Mouse (Mus musculus): ENCODE data around the gene Zkscan17. TPM values are rescaled to one million over a fixed set of nuclear protein-coding genes. Genes with fewer than 3 reads are reported as not detected.

The Zkscan17 gene
- polyA plus RNA-seq, 1 experiment = 52.5 TPM

- no peak overlapping the region for H3K4me3 ChIP-seq (ENCODE audit: low read depth, low read length)
- H3K9ac ChIP-seq (ENCODE audit: low read depth, poor library complexity, severe bottlenecking) = no peak overlapping the region
- no peaks in the 10 kb centered on the region for H3K27me3 ChIP-seq (ENCODE audit: control insufficient read depth, insufficient read depth, low read length, poor library complexity, severe bottlenecking)
- H3K9me3 ChIP-seq (replicated peaks; ENCODE audit: control insufficient read depth, insufficient read depth, low read length, poor library complexity, severe bottlenecking) = peaks cover 5% of the 10 kb centered on the region
- peaks cover 1% of the 10 kb centered on the region for H3K4me1 ChIP-seq (ENCODE audit: control insufficient read depth, insufficient read depth, low read length)
- no peak for TF ChIP-seq EP300 (IDR thresholded peaks at IDR 0.05; ENCODE audit: insufficient read depth, low read depth, low read length)
- no peak for TF ChIP-seq POLR2A (IDR thresholded peaks at IDR 0.05; ENCODE audit: insufficient read depth, low read length)
- TF ChIP-seq CTCF (IDR thresholded peaks at IDR 0.05; ENCODE audit: low read depth, low read length) = no peak
- no peaks in the 10 kb centered on the region for H3K36me3 ChIP-seq (ENCODE audit: control insufficient read depth, insufficient read depth, low read length, poor library complexity, severe bottlenecking)
- H3K27ac ChIP-seq (ENCODE audit: insufficient read depth, low read length) = no peak overlapping the region
Measured at GRCm38 (mm10) chr11:59560906-59561305, 34.4 kb upstream of the Zkscan17 start.

GRCm38 (mm10) chr11:59554535-59554934 is 28.0 kb upstream of the Zkscan17 start:
- no peaks in the 10 kb centered on the region for H3K9me3 ChIP-seq (replicated peaks; ENCODE audit: control insufficient read depth, insufficient read depth, low read length, poor library complexity, severe bottlenecking)
- no peaks in the 10 kb centered on the region for H3K36me3 ChIP-seq (ENCODE audit: control insufficient read depth, insufficient read depth, low read length, poor library complexity, severe bottlenecking)
- TF ChIP-seq EP300 (IDR thresholded peaks at IDR 0.05; ENCODE audit: insufficient read depth, low read depth, low read length) (no peak), POLR2A (IDR thresholded peaks at IDR 0.05; ENCODE audit: insufficient read depth, low read length) (no peak), CTCF (IDR thresholded peaks at IDR 0.05; ENCODE audit: low read depth, low read length) (no peak)
- no peaks in the 10 kb centered on the region for H3K27me3 ChIP-seq (ENCODE audit: control insufficient read depth, insufficient read depth, low read length, poor library complexity, severe bottlenecking)
- H3K4me3 ChIP-seq (ENCODE audit: low read depth, low read length) = no peak overlapping the region
- H3K4me1 ChIP-seq (ENCODE audit: control insufficient read depth, insufficient read depth, low read length) = no peaks in the 10 kb centered on the region
- no peak overlapping the region for H3K27ac ChIP-seq (ENCODE audit: insufficient read depth, low read length)
- no peak overlapping the region for H3K9ac ChIP-seq (ENCODE audit: low read depth, poor library complexity, severe bottlenecking)

GRCm38 (mm10) chr11:59554127-59554526 is 27.6 kb upstream of the Zkscan17 start:
- TF ChIP-seq POLR2A (IDR thresholded peaks at IDR 0.05; ENCODE audit: insufficient read depth, low read length) (no peak), EP300 (IDR thresholded peaks at IDR 0.05; ENCODE audit: insufficient read depth, low read depth, low read length) (no peak)
- no peaks in the 10 kb centered on the region for H3K27me3 ChIP-seq (ENCODE audit: control insufficient read depth, insufficient read depth, low read length, poor library complexity, severe bottlenecking)
- H3K27ac ChIP-seq (ENCODE audit: insufficient read depth, low read length) = no peak overlapping the region
- H3K9ac ChIP-seq (ENCODE audit: low read depth, poor library complexity, severe bottlenecking) = no peak overlapping the region
- no peaks in the 10 kb centered on the region for H3K4me1 ChIP-seq (ENCODE audit: control insufficient read depth, insufficient read depth, low read length)
- no peak overlapping the region for H3K4me3 ChIP-seq (ENCODE audit: low read depth, low read length)
- no peaks in the 10 kb centered on the region for H3K9me3 ChIP-seq (replicated peaks; ENCODE audit: control insufficient read depth, insufficient read depth, low read length, poor library complexity, severe bottlenecking)
- H3K36me3 ChIP-seq (ENCODE audit: control insufficient read depth, insufficient read depth, low read length, poor library complexity, severe bottlenecking) = no peaks in the 10 kb centered on the region

GRCm38 (mm10) chr11:59544005-59544404 is 17.5 kb upstream of the Zkscan17 start:
- Histone ChIP-seq H3K4me1 (ENCODE audit: control insufficient read depth, insufficient read depth, low read length) (no peaks in the 10 kb centered on the region), H3K27me3 (ENCODE audit: control insufficient read depth, insufficient read depth, low read length, poor library complexity, severe bottlenecking) (no peaks in the 10 kb centered on the region), H3K36me3 (ENCODE audit: control insufficient read depth, insufficient read depth, low read length, poor library complexity, severe bottlenecking) (no peaks in the 10 kb centered on the region), H3K27ac (ENCODE audit: insufficient read depth, low read length) (no peak overlapping the region), H3K4me3 (ENCODE audit: low read depth, low read length) (no peak overlapping the region), H3K9ac (ENCODE audit: low read depth, poor library complexity, severe bottlenecking) (no peak overlapping the region), H3K9me3 (replicated peaks; ENCODE audit: control insufficient read depth, insufficient read depth, low read length, poor library complexity, severe bottlenecking) (no peaks in the 10 kb centered on the region)
- TF ChIP-seq EP300 (IDR thresholded peaks at IDR 0.05; ENCODE audit: insufficient read depth, low read depth, low read length) (no peak), CTCF (IDR thresholded peaks at IDR 0.05; ENCODE audit: low read depth, low read length) (no peak), POLR2A (IDR thresholded peaks at IDR 0.05; ENCODE audit: insufficient read depth, low read length) (no peak)

GRCm38 (mm10) chr11:59543376-59543775 is 16.8 kb upstream of the Zkscan17 start:
- Histone ChIP-seq H3K27ac (ENCODE audit: insufficient read depth, low read length) (no peak overlapping the region), H3K4me1 (ENCODE audit: control insufficient read depth, insufficient read depth, low read length) (no peaks in the 10 kb centered on the region), H3K4me3 (ENCODE audit: low read depth, low read length) (no peak overlapping the region), H3K9ac (ENCODE audit: low read depth, poor library complexity, severe bottlenecking) (no peak overlapping the region), H3K27me3 (ENCODE audit: control insufficient read depth, insufficient read depth, low read length, poor library complexity, severe bottlenecking) (no peaks in the 10 kb centered on the region), H3K36me3 (ENCODE audit: control insufficient read depth, insufficient read depth, low read length, poor library complexity, severe bottlenecking) (no peaks in the 10 kb centered on the region), H3K9me3 (replicated peaks; ENCODE audit: control insufficient read depth, insufficient read depth, low read length, poor library complexity, severe bottlenecking) (no peaks in the 10 kb centered on the region)
- no peak for TF ChIP-seq CTCF (IDR thresholded peaks at IDR 0.05; ENCODE audit: low read depth, low read length)
- TF ChIP-seq POLR2A (IDR thresholded peaks at IDR 0.05; ENCODE audit: insufficient read depth, low read length) = no peak
- no peak for TF ChIP-seq EP300 (IDR thresholded peaks at IDR 0.05; ENCODE audit: insufficient read depth, low read depth, low read length)

- TF ChIP-seq POLR2A (IDR thresholded peaks at IDR 0.05; ENCODE audit: insufficient read depth, low read length) (no peak), CTCF (IDR thresholded peaks at IDR 0.05; ENCODE audit: low read depth, low read length) (no peak), EP300 (IDR thresholded peaks at IDR 0.05; ENCODE audit: insufficient read depth, low read depth, low read length) (no peak)
- no peaks in the 10 kb centered on the region for H3K36me3 ChIP-seq (ENCODE audit: control insufficient read depth, insufficient read depth, low read length, poor library complexity, severe bottlenecking)
- H3K4me1 ChIP-seq (ENCODE audit: control insufficient read depth, insufficient read depth, low read length) = no peaks in the 10 kb centered on the region
- no peak overlapping the region for H3K9ac ChIP-seq (ENCODE audit: low read depth, poor library complexity, severe bottlenecking)
- H3K27ac ChIP-seq (ENCODE audit: insufficient read depth, low read length) = no peak overlapping the region
- H3K4me3 ChIP-seq (ENCODE audit: low read depth, low read length) = no peak overlapping the region
- no peaks in the 10 kb centered on the region for H3K27me3 ChIP-seq (ENCODE audit: control insufficient read depth, insufficient read depth, low read length, poor library complexity, severe bottlenecking)
- H3K9me3 ChIP-seq (replicated peaks; ENCODE audit: control insufficient read depth, insufficient read depth, low read length, poor library complexity, severe bottlenecking) = no peaks in the 10 kb centered on the region
Measured at GRCm38 (mm10) chr11:59542442-59542841, 15.9 kb upstream of the Zkscan17 start.

All from ES-Bruce4 (cell line).